Mouse (Mus musculus) CH12F3 (cell line): ENCODE results near the gene Pate2.

Experiments
- in situ Hi-C: fragments of 300-500 bp; cut with MboI; formaldehyde crosslinking; loops from 2 replicates; pipeline ENCODE4 v1.14.3; 2020; ENCODE audit warnings: low sequenced_read_pairs

Pate2 gene

DNA sequence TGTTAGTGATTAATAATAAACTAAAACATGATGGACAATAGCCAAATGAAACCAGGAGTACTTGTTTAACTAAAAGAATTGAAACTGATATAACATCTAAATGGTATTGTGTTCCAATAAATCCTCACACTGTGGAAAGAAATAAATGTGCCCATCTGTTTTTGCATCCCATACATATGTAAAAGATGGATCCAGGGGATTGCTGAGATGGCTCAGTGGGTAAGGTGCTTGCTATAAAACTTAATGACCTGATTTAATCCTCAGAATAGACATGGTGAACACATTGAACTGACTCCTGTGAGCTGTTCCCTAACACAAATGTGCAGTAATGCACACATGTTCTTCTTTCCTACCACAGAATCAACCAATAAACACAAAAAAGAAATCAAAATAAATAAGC is 121.8 kb downstream of the Pate2 start:
- in situ Hi-C loops, result no loop called here

DNA sequence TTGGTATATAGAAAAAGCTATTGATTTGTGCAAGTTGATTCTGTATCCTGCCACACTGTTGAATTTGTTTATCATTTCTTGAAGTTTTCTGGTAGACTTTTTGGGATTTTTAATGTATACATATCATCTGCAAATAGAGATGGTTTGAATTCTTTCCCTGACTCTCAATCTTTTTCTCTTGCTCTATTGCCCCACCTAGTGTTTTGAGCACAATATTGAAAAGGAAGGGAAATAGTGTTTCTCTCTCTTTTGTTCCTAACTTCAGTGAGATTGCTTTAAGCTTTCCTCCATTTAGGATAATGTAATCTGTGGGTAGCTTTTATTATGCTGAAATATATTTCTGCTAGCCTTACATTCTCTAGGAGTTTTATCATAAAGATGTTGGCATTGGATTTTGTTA is 137.2 kb downstream of the Pate2 start:
- in situ Hi-C loops, result no loop called here
